Mouse (Mus musculus) lung, embryonic 15.5 days (tissue): ENCODE measurements around the gene Tex26. TPM values are rescaled to one million over a fixed set of nuclear protein-coding genes. Genes with fewer than 3 reads are reported as not detected.

Source experiments
- ATAC-seq: fragments of 200-750 bp; cut with Nextera tagmentation; 2 replicates; pipeline ENCODE4 v1.8.0; 2017; ENCODE audit warnings: moderate number of reproducible peaks, borderline replicate concordance; ENCODE audit not compliant: low FRiP score, low TSS enrichment; ENCODE audit errors: extremely low read depth
- H3K27ac ChIP-seq: fragments of 300-500 bp; sonication (generic); 2 replicates; pipeline ENCODE4 v1.5.1; 2015; ENCODE audit warnings: moderate library complexity, mild to moderate bottlenecking, inconsistent platforms
- H3K27me3 ChIP-seq: fragments of 300-500 bp; sonication (generic); 2 replicates; pipeline ENCODE4 v1.6.1; 2015; ENCODE audit warnings: inconsistent platforms
- H3K36me3 ChIP-seq: fragments of 300-500 bp; sonication (generic); 2 replicates; pipeline ENCODE4 v1.6.1; 2015; ENCODE audit warnings: inconsistent platforms
- H3K4me1 ChIP-seq: fragments of 300-500 bp; sonication (generic); 2 replicates; pipeline ENCODE4 v1.6.1; 2015; ENCODE audit warnings: inconsistent platforms
- H3K4me2 ChIP-seq: fragments of 300-500 bp; sonication (generic); 2 replicates; pipeline ENCODE4 v1.6.1; 2015; ENCODE audit warnings: inconsistent platforms, mild to moderate bottlenecking, moderate library complexity
- H3K4me3 ChIP-seq: fragments of 300-500 bp; sonication (generic); 2 replicates; pipeline ENCODE4 v1.5.1; 2015; ENCODE audit warnings: mild to moderate bottlenecking, inconsistent platforms
- H3K9ac ChIP-seq: fragments of 300-500 bp; sonication (generic); 2 replicates; pipeline ENCODE4 v1.6.1; 2015; ENCODE audit warnings: inconsistent platforms
- H3K9me3 ChIP-seq: fragments of 300-500 bp; sonication (generic); 2 replicates; pipeline ENCODE4 v1.6.1; 2016; ENCODE audit warnings: inconsistent platforms
- WGBS: fragments of 180-500 bp; shearing (Covaris S2); methylation state at CpG from one replicate; pipeline ENCODE4 v1.1.7; 2015; 5-methylcytosine and 5-hydroxymethylcytosine counted together
- polyA plus RNA-seq: library from polyadenylated mRNA; unstranded; fragments of >200 nt; fragmentation: Nextera tagmentation; extraction: Ambion mirVana; gene quantifications from 2 replicates; pipeline ENCODE4 v1.2.1, GENCODE M21; 2015

The Tex26 gene
- polyA plus RNA-seq, 1 experiment from 2014 or later: 1.7 TPM

GRCm38 (mm10) chr5:149412671-149413070, 26.8 kb upstream of the Tex26 start:
- H3K36me3 ChIP-seq: no peaks in the 10 kb centered on the region
- no peak for ATAC-seq
- 84% methylated on average over 10 of the region's 10 CpGs for WGBS
- 0 out of 2 replicates have a peak, but pooled peaks cover 6% of the 10 kb centered on the region for H3K27me3 ChIP-seq
- peak overlapping the region; percentile 67; the same call in 1 of the 2 replicates for H3K4me2 ChIP-seq
- peaks cover 13% of the 10 kb centered on the region for H3K4me1 ChIP-seq
- H3K27ac ChIP-seq: no peak overlapping the region
- H3K9ac ChIP-seq: no peak overlapping the region
- no peaks in the 10 kb centered on the region for H3K9me3 ChIP-seq
- no peak overlapping the region for H3K4me3 ChIP-seq

GRCm38 (mm10) chr5:149414369-149415167, 24.9 kb upstream of the Tex26 start:
- WGBS: 63% methylated on average over 9 of the region's 9 CpGs

GRCm38 (mm10) chr5:149417381-149417780, 22.1 kb upstream of the Tex26 start:
- 88% methylated on average over 4 of the region's 4 CpGs for WGBS
- Histone ChIP-seq H3K4me2 (no peak overlapping the region), H3K4me1 (no peaks in the 10 kb centered on the region; the same call in 1 of the 2 replicates), H3K9ac (no peak overlapping the region), H3K9me3 (no peaks in the 10 kb centered on the region), H3K36me3 (no peaks in the 10 kb centered on the region), H3K4me3 (no peak overlapping the region), H3K27ac (no peak overlapping the region), H3K27me3 (no peaks in the 10 kb centered on the region)
- ATAC-seq: no peak

More at GRCm38 (mm10) chr5:149414369-149415167, 24.9 kb upstream of the Tex26 start:
- H3K9me3 ChIP-seq: no peaks in the 10 kb centered on the region
- H3K4me1 ChIP-seq: peaks cover 13% of the 10 kb centered on the region
- 0 out of 2 replicates have a peak, but pooled peaks have one; percentile 4 for ATAC-seq
- no peaks in the 10 kb centered on the region for H3K36me3 ChIP-seq
- no peak overlapping the region for H3K4me2 ChIP-seq
- no peak overlapping the region for H3K9ac ChIP-seq
- H3K27ac ChIP-seq: no peak overlapping the region
- 0 out of 2 replicates have a peak, but pooled peaks cover 6% of the 10 kb centered on the region for H3K27me3 ChIP-seq
- H3K4me3 ChIP-seq: no peak overlapping the region

GRCm38 (mm10) chr5:149426525-149426924, 12.9 kb upstream of the Tex26 start:
- Histone ChIP-seq H3K9me3 (no peaks in the 10 kb centered on the region), H3K4me2 (no peak overlapping the region), H3K4me3 (no peak overlapping the region), H3K27ac (no peak overlapping the region), H3K36me3 (no peaks in the 10 kb centered on the region), H3K9ac (no peak overlapping the region), H3K4me1 (peaks cover 24% of the 10 kb centered on the region), H3K27me3 (no peaks in the 10 kb centered on the region)
- 85% methylated on average over 3 of the region's 3 CpGs for WGBS
- no peak for ATAC-seq

- Histone ChIP-seq H3K4me1 (peaks cover 24% of the 10 kb centered on the region), H3K27ac (no peak overlapping the region), H3K4me2 (no peak overlapping the region), H3K4me3 (no peak overlapping the region), H3K9ac (no peak overlapping the region), H3K27me3 (no peaks in the 10 kb centered on the region), H3K36me3 (no peaks in the 10 kb centered on the region), H3K9me3 (no peaks in the 10 kb centered on the region)
- ATAC-seq: no peak
- WGBS: 98% methylated on average over 8 of the region's 8 CpGs
Measured at GRCm38 (mm10) chr5:149427277-149428060, 12.0 kb upstream of the Tex26 start.

- H3K9me3 ChIP-seq: no peaks in the 10 kb centered on the region
- H3K4me2 ChIP-seq: peak overlapping the region; percentile 7; the same call in 1 of the 2 replicates
- no peak overlapping the region for H3K9ac ChIP-seq
- H3K4me3 ChIP-seq: no peak overlapping the region
- H3K27me3 ChIP-seq: no peaks in the 10 kb centered on the region
- peaks cover 25% of the 10 kb centered on the region for H3K4me1 ChIP-seq
- no peaks in the 10 kb centered on the region for H3K36me3 ChIP-seq
- peak; percentile 61; the same call in 1 of the 2 replicates for ATAC-seq
- 9% methylated on average over 6 of the region's 6 CpGs for WGBS
- H3K27ac ChIP-seq: peak overlapping the region; percentile 82
Measured at GRCm38 (mm10) chr5:149428347-149428746, 11.1 kb upstream of the Tex26 start.

GRCm38 (mm10) chr5:149428810-149429255, 10.6 kb upstream of the Tex26 start:
- ATAC-seq: peak; percentile 63
- no peak overlapping the region for H3K4me3 ChIP-seq
- H3K36me3 ChIP-seq: no peaks in the 10 kb centered on the region
- peaks cover 28% of the 10 kb centered on the region for H3K4me1 ChIP-seq
- H3K9ac ChIP-seq: no peak overlapping the region
- peak overlapping the region; percentile 82 for H3K27ac ChIP-seq
- H3K9me3 ChIP-seq: no peaks in the 10 kb centered on the region
- no peak overlapping the region for H3K4me2 ChIP-seq
- no peaks in the 10 kb centered on the region for H3K27me3 ChIP-seq
- WGBS: 29% methylated on average over 2 of the region's 2 CpGs

GRCm38 (mm10) chr5:149429541-149429940, 9.9 kb upstream of the Tex26 start:
- H3K9me3 ChIP-seq: no peaks in the 10 kb centered on the region
- no peak overlapping the region for H3K4me2 ChIP-seq
- peaks cover 32% of the 10 kb centered on the region for H3K4me1 ChIP-seq
- H3K27me3 ChIP-seq: no peaks in the 10 kb centered on the region
- H3K4me3 ChIP-seq: no peak overlapping the region
- no peak for ATAC-seq
- WGBS: 56% methylated on average over 4 of the region's 4 CpGs
- no peak overlapping the region for H3K27ac ChIP-seq
- no peak overlapping the region for H3K9ac ChIP-seq
- H3K36me3 ChIP-seq: no peaks in the 10 kb centered on the region

GRCm38 (mm10) chr5:149430943-149431342, 8.5 kb upstream of the Tex26 start:
- Histone ChIP-seq H3K27ac (no peak overlapping the region), H3K36me3 (no peaks in the 10 kb centered on the region), H3K4me2 (no peak overlapping the region), H3K9me3 (no peaks in the 10 kb centered on the region), H3K9ac (no peak overlapping the region), H3K4me1 (peaks cover 40% of the 10 kb centered on the region), H3K4me3 (no peak overlapping the region), H3K27me3 (no peaks in the 10 kb centered on the region)
- ATAC-seq: no peak
- WGBS: 93% methylated on average over 3 of the region's 3 CpGs

- peaks cover 46% of the 10 kb centered on the region for H3K4me1 ChIP-seq
- H3K9me3 ChIP-seq: no peaks in the 10 kb centered on the region
- no peak overlapping the region for H3K9ac ChIP-seq
- ATAC-seq: peak; percentile 58; the same call in 1 of the 2 replicates
- no peaks in the 10 kb centered on the region for H3K36me3 ChIP-seq
- WGBS: 42% methylated on average over 7 of the region's 7 CpGs
- peak overlapping the region; percentile 77 for H3K27ac ChIP-seq
- no peak overlapping the region for H3K4me2 ChIP-seq
- H3K27me3 ChIP-seq: no peaks in the 10 kb centered on the region
- H3K4me3 ChIP-seq: no peak overlapping the region
Measured at GRCm38 (mm10) chr5:149433618-149434017, 5.8 kb upstream of the Tex26 start.

- no peak overlapping the region for H3K9ac ChIP-seq
- H3K9me3 ChIP-seq: no peaks in the 10 kb centered on the region
- H3K27me3 ChIP-seq: no peaks in the 10 kb centered on the region
- no peak for ATAC-seq
- no peaks in the 10 kb centered on the region for H3K36me3 ChIP-seq
- H3K4me3 ChIP-seq: no peak overlapping the region
- H3K4me1 ChIP-seq: peaks cover 42% of the 10 kb centered on the region
- H3K4me2 ChIP-seq: no peak overlapping the region
- 19% methylated on average over 9 of the region's 9 CpGs for WGBS
- peak overlapping the region; percentile 77 for H3K27ac ChIP-seq
Measured at GRCm38 (mm10) chr5:149434141-149434690, 5.2 kb upstream of the Tex26 start.
